Mouse (Mus musculus): Measurements from ENCODE around the gene Dtx4.

DNA sequence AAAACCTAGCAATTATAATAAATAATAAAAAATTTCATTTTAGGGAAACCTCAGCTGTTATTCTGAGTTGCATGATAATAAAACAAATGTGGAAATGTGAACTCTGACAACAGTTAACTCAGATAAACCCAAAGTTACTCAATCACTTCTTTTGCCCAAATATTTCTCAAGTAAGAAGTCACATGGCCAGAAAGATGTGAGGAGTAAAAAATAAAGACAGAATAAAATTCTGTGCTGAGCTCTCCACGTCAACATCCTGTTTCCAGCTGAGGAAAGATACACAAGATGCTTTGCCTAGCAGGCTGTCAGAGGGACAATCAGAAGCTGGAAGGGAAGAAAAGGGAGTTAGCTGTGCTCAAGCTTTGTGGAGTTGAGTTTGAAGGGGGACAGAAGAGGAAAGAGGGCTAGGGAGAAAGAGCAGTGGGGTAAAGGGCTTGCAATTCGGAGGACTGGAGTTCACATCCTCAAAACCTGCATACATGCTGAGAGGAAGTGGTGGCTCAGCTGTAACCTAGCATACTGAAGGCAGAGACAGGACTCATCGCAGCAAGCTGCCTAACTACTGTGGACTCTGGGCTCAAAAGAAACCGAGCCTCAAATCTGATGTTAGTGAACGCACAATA, 61.0 kb downstream of the Dtx4 start:
- TF ChIP-seq CTCF (IDR thresholded peaks at IDR 0.05; ENCODE audit: insufficient read depth, low read depth, low read length) = no peak
- no peak for TF ChIP-seq POLR2A (IDR thresholded peaks at IDR 0.05; ENCODE audit: insufficient read depth, low read depth, low read length)

Measured in olfactory bulb, adult 2 months (tissue).